ENCODE assay signal across 8 mouse cellular contexts in the genomic region with DNA sequence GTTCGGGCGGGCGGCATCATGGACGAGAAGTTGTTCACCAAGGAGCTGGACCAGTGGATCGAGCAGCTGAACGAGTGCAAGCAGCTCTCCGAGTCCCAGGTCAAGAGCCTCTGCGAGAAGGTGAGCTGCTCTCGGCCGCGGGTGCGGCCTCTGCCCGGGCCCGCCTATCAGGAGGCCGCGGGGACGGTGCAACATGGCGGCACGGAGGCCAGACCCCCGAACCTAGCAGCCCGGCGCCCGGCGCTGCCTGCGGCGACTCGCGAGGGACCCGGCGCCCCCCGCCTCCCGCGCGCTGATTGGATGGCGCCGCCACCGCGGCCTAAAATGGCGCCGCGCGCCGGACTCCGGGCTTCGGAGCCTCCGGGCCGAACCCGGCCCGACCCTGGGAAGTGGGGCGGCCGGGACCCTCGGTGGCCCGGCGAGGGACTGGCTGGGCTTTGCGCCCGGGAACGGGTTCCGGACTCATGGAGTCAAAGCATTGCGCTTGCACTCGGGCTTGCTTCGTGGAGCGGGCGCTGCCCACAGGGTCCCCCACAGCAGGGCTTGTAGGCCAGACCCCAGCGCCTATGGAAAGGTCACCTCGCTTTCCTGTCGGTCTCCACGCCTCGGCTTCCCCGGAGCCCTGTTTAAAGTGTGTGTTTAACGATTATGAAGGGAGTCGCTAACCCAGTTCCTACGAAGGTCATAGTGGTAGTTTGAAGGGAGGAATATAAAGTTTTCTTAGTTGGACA. TPM values are rescaled to one million over a fixed set of nuclear protein-coding genes. Genes with fewer than 3 reads are reported as not detected.
DNase-seq lines count a peak whose midpoint lies in the region; ATAC-seq and TF ChIP-seq lines count a peak whose summit lies in the region.

No protein-coding gene starts in this region.

- peak; percentile 72 for DNase-seq in A20 (ENCODE audit: low read depth, low spot score)
- peak; percentile 86 for DNase-seq in adrenal gland, postnatal 14 days
- DNase-seq in kidney, postnatal 0 days (ENCODE audit: low spot score), result peak; percentile 86
- peak; percentile 85 for DNase-seq in neural tube, embryonic 10.5 days (ENCODE audit: extremely low spot score, low spot score)

- TF ChIP-seq CTCF in kidney, postnatal 0 days (IDR thresholded peaks at IDR 0.05; ENCODE audit: low read depth), result no peak

- H3K36me3 ChIP-seq in heart, embryonic 12.5 days, result no peaks in the 10 kb centered on the region
- H3K36me3 ChIP-seq in kidney, postnatal 0 days (ENCODE audit: insufficient read depth, low read length), result no peaks in the 10 kb centered on the region
- peaks cover 7% of the 10 kb centered on the region for H3K36me3 ChIP-seq in liver, embryonic 15.5 days (replicated peaks)
- H3K36me3 ChIP-seq in stomach, embryonic 16.5 days (ENCODE audit: control insufficient read depth, insufficient read depth, low read length), result no peaks in the 10 kb centered on the region

- peak overlapping the region; percentile 99 for H3K9ac ChIP-seq in heart, embryonic 12.5 days
- H3K9ac ChIP-seq in kidney, postnatal 0 days (ENCODE audit: low read depth, low read length), result peak overlapping the region; percentile 100
- H3K9ac ChIP-seq in liver, embryonic 15.5 days, result peak overlapping the region; percentile 98
- peak overlapping the region; percentile 100 for H3K9ac ChIP-seq in stomach, embryonic 16.5 days (ENCODE audit: low read length)

- no peaks in the 10 kb centered on the region for H3K9me3 ChIP-seq in heart, embryonic 12.5 days (replicated peaks)
- H3K9me3 ChIP-seq in kidney, postnatal 0 days (replicated peaks; ENCODE audit: low read length), result no peaks in the 10 kb centered on the region
- no peaks in the 10 kb centered on the region for H3K9me3 ChIP-seq in liver, embryonic 15.5 days (replicated peaks)
- no peaks in the 10 kb centered on the region for H3K9me3 ChIP-seq in stomach, embryonic 16.5 days (replicated peaks; ENCODE audit: control insufficient read depth, low read length)

- H3K4me2 ChIP-seq in heart, embryonic 12.5 days, result peak overlapping the region; percentile 74
- H3K4me2 ChIP-seq in kidney, postnatal 0 days (ENCODE audit: low read length), result peak overlapping the region; percentile 81
- H3K4me2 ChIP-seq in liver, embryonic 15.5 days, result peak overlapping the region; percentile 96
- H3K4me2 ChIP-seq in stomach, embryonic 16.5 days (ENCODE audit: low read depth, low read length), result peak overlapping the region; percentile 85

- ATAC-seq in erythroblast, adult 5-6 weeks (replicated peaks; ENCODE audit: low FRiP score, poor library complexity, severe bottlenecking), result peak; percentile 42
- peak; percentile 82 for ATAC-seq in heart, embryonic 12.5 days (ENCODE audit: insufficient number of reproducible peaks, low FRiP score)
- peak; percentile 80 for ATAC-seq in kidney, postnatal 0 days (replicated peaks; ENCODE audit: low FRiP score, low read depth)
- ATAC-seq in liver, embryonic 15.5 days (ENCODE audit: insufficient read depth), result peak; percentile 69
- ATAC-seq in stomach, embryonic 16.5 days (ENCODE audit: insufficient read depth, low FRiP score), result peak; percentile 73

- H3K27me3 ChIP-seq in heart, embryonic 12.5 days (replicated peaks), result no peaks in the 10 kb centered on the region
- no peaks in the 10 kb centered on the region for H3K27me3 ChIP-seq in kidney, postnatal 0 days (ENCODE audit: insufficient read depth, low read length)
- no peaks in the 10 kb centered on the region for H3K27me3 ChIP-seq in liver, embryonic 15.5 days
- H3K27me3 ChIP-seq in stomach, embryonic 16.5 days (ENCODE audit: control insufficient read depth, insufficient read depth, low read length), result no peaks in the 10 kb centered on the region

- peak overlapping the region; percentile 99 for H3K27ac ChIP-seq in heart, embryonic 12.5 days (ENCODE audit: poor library complexity, severe bottlenecking)
- H3K27ac ChIP-seq in kidney, postnatal 0 days, result peak overlapping the region; percentile 100
- H3K27ac ChIP-seq in liver, embryonic 15.5 days (replicated peaks), result peak overlapping the region; percentile 100
- peak overlapping the region; percentile 100 for H3K27ac ChIP-seq in stomach, embryonic 16.5 days (ENCODE audit: low read length)

- H3K4me3 ChIP-seq in heart, embryonic 12.5 days, result peak overlapping the region; percentile 95
- peak overlapping the region; percentile 100 for H3K4me3 ChIP-seq in kidney, postnatal 0 days (replicated peaks; ENCODE audit: low read depth, low read length)
- peak overlapping the region; percentile 83 for H3K4me3 ChIP-seq in liver, embryonic 15.5 days (replicated peaks)
- peak overlapping the region; percentile 72 for H3K4me3 ChIP-seq in stomach, embryonic 16.5 days (replicated peaks; ENCODE audit: low read length)

- under 1% methylated on average over 60 of the region's 72 CpGs for WGBS in heart, embryonic 12.5 days
- WGBS in kidney, postnatal 0 days, result 0% methylated on average over 57 of the region's 72 CpGs
- under 1% methylated on average over 72 of the region's 72 CpGs for WGBS in liver, embryonic 15.5 days (ENCODE audit: insufficient replicate concordance)
- WGBS in stomach, embryonic 16.5 days, result 0% methylated on average over 67 of the region's 72 CpGs

- H3K4me1 ChIP-seq in heart, embryonic 12.5 days (replicated peaks), result peaks cover 40% of the 10 kb centered on the region
- peaks cover 24% of the 10 kb centered on the region for H3K4me1 ChIP-seq in kidney, postnatal 0 days (replicated peaks; ENCODE audit: insufficient read depth, low read length)
- H3K4me1 ChIP-seq in liver, embryonic 15.5 days (replicated peaks), result peaks cover 61% of the 10 kb centered on the region
- H3K4me1 ChIP-seq in stomach, embryonic 16.5 days (ENCODE audit: control insufficient read depth, insufficient read depth, low read length), result peaks cover 28% of the 10 kb centered on the region

RNA-seq across cellular contexts. Expression of a gene that starts 0.7 kb away (rescaled TPM):
- total RNA-seq in adrenal gland, postnatal 14 days (2021), result 75.1 and 78.2 TPM in 2 replicates
- total RNA-seq in erythroblast, adult 5-6 weeks (2015; ENCODE audit: low replicate concordance), result 30.4 and 41.4 TPM in 2 replicates
- 47.7 and 48.0 TPM in 2 replicates for total RNA-seq in erythroblast, adult 5-6 weeks (2017; ENCODE audit: low replicate concordance)
- 80.9 and 82.0 TPM in 2 replicates for polyA plus RNA-seq in heart, embryonic 12.5 days (2016; fragmentation: Nextera tagmentation; extraction: Ambion mirVana)
- polyA plus RNA-seq in kidney, postnatal 0 days (2015; fragmentation: Nextera tagmentation; extraction: Ambion mirVana), result 60.2 and 63.0 TPM in 2 replicates
- 31.4 and 31.6 TPM in 2 replicates for polyA plus RNA-seq in liver, embryonic 15.5 days (2015; fragmentation: Nextera tagmentation; extraction: Ambion mirVana)
- polyA plus RNA-seq in stomach, embryonic 16.5 days (2015; fragmentation: Nextera tagmentation; extraction: Ambion mirVana), result 53.8 and 60.6 TPM in 2 replicates

RNA-seq across cellular contexts. Expression of a gene that starts 46.1 kb away (rescaled TPM):
- not detected in 2 replicates for total RNA-seq in adrenal gland, postnatal 14 days (2021)
- not detected in 2 replicates for total RNA-seq in erythroblast, adult 5-6 weeks (2015; ENCODE audit: low replicate concordance)
- not detected in 2 replicates for total RNA-seq in erythroblast, adult 5-6 weeks (2017; ENCODE audit: low replicate concordance)
- not detected in 2 replicates for polyA plus RNA-seq in heart, embryonic 12.5 days (2016; fragmentation: Nextera tagmentation; extraction: Ambion mirVana)
- polyA plus RNA-seq in kidney, postnatal 0 days (2015; fragmentation: Nextera tagmentation; extraction: Ambion mirVana), result not detected in 2 replicates
- polyA plus RNA-seq in liver, embryonic 15.5 days (2015; fragmentation: Nextera tagmentation; extraction: Ambion mirVana), result not detected in 2 replicates
- not detected in 2 replicates for polyA plus RNA-seq in stomach, embryonic 16.5 days (2015; fragmentation: Nextera tagmentation; extraction: Ambion mirVana)

Comparison
In these comparisons a context has a peak if more than half of its experiments do, and no peak if none do; other contexts are left out.
1. Peak in every context shown above with its lines: DNase-seq, ATAC-seq, H3K4me3 ChIP-seq and H3K27ac ChIP-seq.